Mouse (Mus musculus): ENCODE measurements around the gene Wdr3. TPM values are rescaled to one million over a fixed set of nuclear protein-coding genes. Genes with fewer than 3 reads are reported as not detected.

Gene Wdr3
- 52.4 and 52.7 TPM in 2 replicates for total RNA-seq (2014; fragmentation: Nextera tagmentation)
- 95.8 and 114 TPM in 2 replicates for total RNA-seq (2017)
- polyA plus RNA-seq (2012) = 3.9 and 4.2 TPM in 2 replicates

- DNase-seq (ENCODE audit: low spot score) (peak; percentile 94), ATAC-seq (ENCODE audit: extremely low read depth, insufficient number of reproducible peaks, low FRiP score, poor library complexity, severe bottlenecking) (peak; percentile 97)
- no peaks in the 10 kb centered on the region for H3K9me3 ChIP-seq (replicated peaks)
These were observed at the start of gene Wdr3, which contains the start of gene Gdap2 for GRCm38 (mm10) chr3:100162315-100163105. Gene Wdr3, minus strand, starts transcription at chr3:100162407. Gene Gdap2, plus strand, starts transcription at chr3:100162381.

GRCm38 (mm10) chr3:100206973-100207372 is 44.8 kb upstream of the Wdr3 start:
- TF ChIP-seq GATA1 (IDR thresholded peaks at IDR 0.05; ENCODE audit: borderline replicate concordance, low read length) = no peak
- no peak for TF ChIP-seq TAL1 (conservative IDR thresholded peaks at IDR 0.05; ENCODE audit: low read depth, low read length)
- TF ChIP-seq CTCF (IDR thresholded peaks at IDR 0.05; ENCODE audit: low read depth, low read length) = no peak
- TF ChIP-seq POLR2AphosphoS5 (IDR thresholded peaks at IDR 0.05; ENCODE audit: insufficient replicate concordance, low read depth, low read length) = no peak
- TF ChIP-seq GATA2 (IDR thresholded peaks at IDR 0.05; ENCODE audit: borderline replicate concordance, low read depth, low read length) = no peak
- Histone ChIP-seq H3K27me3 (ENCODE audit: insufficient read depth, low read length) (no peaks in the 10 kb centered on the region), H3K4me1 (ENCODE audit: insufficient read depth, low read depth, low read length) (no peaks in the 10 kb centered on the region), H3K36me3 (replicated peaks) (peaks cover 49% of the 10 kb centered on the region), H3K9me3 (replicated peaks) (no peaks in the 10 kb centered on the region), H3K4me3 (ENCODE audit: low read depth, low read length) (no peak overlapping the region)
- no peak for DNase-seq (ENCODE audit: low spot score)
- no peak for ATAC-seq (ENCODE audit: extremely low read depth, insufficient number of reproducible peaks, low FRiP score, poor library complexity, severe bottlenecking)

More at GRCm38 (mm10) chr3:100162315-100163105, at the start of gene Wdr3, which contains the start of gene Gdap2:
- Histone ChIP-seq H3K27me3 (ENCODE audit: insufficient read depth, low read length) (no peaks in the 10 kb centered on the region), H3K4me1 (ENCODE audit: insufficient read depth, low read depth, low read length) (peaks cover 23% of the 10 kb centered on the region), H3K36me3 (replicated peaks) (peaks cover 56% of the 10 kb centered on the region), H3K4me3 (ENCODE audit: low read depth, low read length) (peak within 1 kb of the TSS; percentile 92)
- no peak for TF ChIP-seq CTCF (IDR thresholded peaks at IDR 0.05; ENCODE audit: low read depth, low read length)
- TF ChIP-seq GATA2 (IDR thresholded peaks at IDR 0.05; ENCODE audit: borderline replicate concordance, low read depth, low read length) = no peak
- no peak for TF ChIP-seq POLR2AphosphoS5 (IDR thresholded peaks at IDR 0.05; ENCODE audit: insufficient replicate concordance, low read depth, low read length)
- TF ChIP-seq GATA1 (IDR thresholded peaks at IDR 0.05; ENCODE audit: borderline replicate concordance, low read length) = no peak
- no peak for TF ChIP-seq TAL1 (conservative IDR thresholded peaks at IDR 0.05; ENCODE audit: low read depth, low read length)

- Histone ChIP-seq H3K27me3 (ENCODE audit: insufficient read depth, low read length) (no peaks in the 10 kb centered on the region), H3K4me3 (ENCODE audit: low read depth, low read length) (no peak overlapping the region), H3K36me3 (replicated peaks) (peaks cover 79% of the 10 kb centered on the region), H3K4me1 (ENCODE audit: insufficient read depth, low read depth, low read length) (no peaks in the 10 kb centered on the region), H3K9me3 (replicated peaks) (no peaks in the 10 kb centered on the region)
- no peak for ATAC-seq (ENCODE audit: extremely low read depth, insufficient number of reproducible peaks, low FRiP score, poor library complexity, severe bottlenecking)
- TF ChIP-seq GATA1 (IDR thresholded peaks at IDR 0.05; ENCODE audit: borderline replicate concordance, low read length) = no peak
- TF ChIP-seq POLR2AphosphoS5 (IDR thresholded peaks at IDR 0.05; ENCODE audit: insufficient replicate concordance, low read depth, low read length) = no peak
- no peak for TF ChIP-seq TAL1 (conservative IDR thresholded peaks at IDR 0.05; ENCODE audit: low read depth, low read length)
- no peak for TF ChIP-seq GATA2 (IDR thresholded peaks at IDR 0.05; ENCODE audit: borderline replicate concordance, low read depth, low read length)
- no peak for TF ChIP-seq CTCF (IDR thresholded peaks at IDR 0.05; ENCODE audit: low read depth, low read length)
- DNase-seq (ENCODE audit: low spot score) = no peak
These were observed 39.3 kb upstream of the Wdr3 start for GRCm38 (mm10) chr3:100201554-100201953.

GRCm38 (mm10) chr3:100194210-100194609 is 32.0 kb upstream of the Wdr3 start:
- no peak for ATAC-seq (ENCODE audit: extremely low read depth, insufficient number of reproducible peaks, low FRiP score, poor library complexity, severe bottlenecking)
- Histone ChIP-seq H3K9me3 (replicated peaks) (no peaks in the 10 kb centered on the region), H3K4me3 (ENCODE audit: low read depth, low read length) (no peak overlapping the region), H3K36me3 (replicated peaks) (peaks cover 74% of the 10 kb centered on the region), H3K4me1 (ENCODE audit: insufficient read depth, low read depth, low read length) (no peaks in the 10 kb centered on the region), H3K27me3 (ENCODE audit: insufficient read depth, low read length) (no peaks in the 10 kb centered on the region)
- TF ChIP-seq GATA1 (IDR thresholded peaks at IDR 0.05; ENCODE audit: borderline replicate concordance, low read length) (no peak), CTCF (IDR thresholded peaks at IDR 0.05; ENCODE audit: low read depth, low read length) (no peak), POLR2AphosphoS5 (IDR thresholded peaks at IDR 0.05; ENCODE audit: insufficient replicate concordance, low read depth, low read length) (no peak), TAL1 (conservative IDR thresholded peaks at IDR 0.05; ENCODE audit: low read depth, low read length) (no peak), GATA2 (IDR thresholded peaks at IDR 0.05; ENCODE audit: borderline replicate concordance, low read depth, low read length) (no peak)
- DNase-seq (ENCODE audit: low spot score) = no peak

- Histone ChIP-seq H3K36me3 (replicated peaks) (peaks cover 75% of the 10 kb centered on the region), H3K4me3 (ENCODE audit: low read depth, low read length) (no peak overlapping the region), H3K4me1 (ENCODE audit: insufficient read depth, low read depth, low read length) (no peaks in the 10 kb centered on the region), H3K27me3 (ENCODE audit: insufficient read depth, low read length) (no peaks in the 10 kb centered on the region), H3K9me3 (replicated peaks) (no peaks in the 10 kb centered on the region)
- DNase-seq (ENCODE audit: low spot score) (no peak), ATAC-seq (ENCODE audit: extremely low read depth, insufficient number of reproducible peaks, low FRiP score, poor library complexity, severe bottlenecking) (no peak)
- TF ChIP-seq GATA2 (IDR thresholded peaks at IDR 0.05; ENCODE audit: borderline replicate concordance, low read depth, low read length) = no peak
- TF ChIP-seq GATA1 (IDR thresholded peaks at IDR 0.05; ENCODE audit: borderline replicate concordance, low read length) = no peak
- TF ChIP-seq CTCF (IDR thresholded peaks at IDR 0.05; ENCODE audit: low read depth, low read length) = no peak; the same call in 1 of the 2 replicates
- no peak for TF ChIP-seq TAL1 (conservative IDR thresholded peaks at IDR 0.05; ENCODE audit: low read depth, low read length)
- TF ChIP-seq POLR2AphosphoS5 (IDR thresholded peaks at IDR 0.05; ENCODE audit: insufficient replicate concordance, low read depth, low read length) = no peak
These were observed 27.7 kb upstream of the Wdr3 start for GRCm38 (mm10) chr3:100189861-100190260.

GRCm38 (mm10) chr3:100189444-100189843 is 27.2 kb upstream of the Wdr3 start:
- H3K27me3 ChIP-seq (ENCODE audit: insufficient read depth, low read length) = no peaks in the 10 kb centered on the region
- no peaks in the 10 kb centered on the region for H3K4me1 ChIP-seq (ENCODE audit: insufficient read depth, low read depth, low read length)
- no peaks in the 10 kb centered on the region for H3K9me3 ChIP-seq (replicated peaks)
- DNase-seq (ENCODE audit: low spot score) (peak; percentile 34), ATAC-seq (ENCODE audit: extremely low read depth, insufficient number of reproducible peaks, low FRiP score, poor library complexity, severe bottlenecking) (no peak)
- H3K36me3 ChIP-seq (replicated peaks) = peaks cover 77% of the 10 kb centered on the region
- TF ChIP-seq CTCF (IDR thresholded peaks at IDR 0.05; ENCODE audit: low read depth, low read length) (peak; percentile 26; the same call in 1 of the 2 replicates), TAL1 (conservative IDR thresholded peaks at IDR 0.05; ENCODE audit: low read depth, low read length) (no peak), GATA1 (IDR thresholded peaks at IDR 0.05; ENCODE audit: borderline replicate concordance, low read length) (no peak)
- no peak overlapping the region for H3K4me3 ChIP-seq (ENCODE audit: low read depth, low read length)
